Mouse (Mus musculus) liver, adult (tissue): ENCODE measurements around the gene Ing3.
A peak's percentile ranks its signal among the peaks of the same experiment; 100 is the strongest.

ENCODE experiments used
- GATA4 ChIP-seq: IDR thresholded peaks from 2 replicates; pipeline ENCODE4 v1.6.1; 2014; ENCODE audit warnings: mild to moderate bottlenecking, low read length; ENCODE audit not compliant: insufficient replicate concordance

Ing3 gene

GRCm38 (mm10) chr6:21949226-21949731, at the start of gene Ing3:
Gene Ing3 (plus strand): TSS chr6:21949571.
- TF ChIP-seq GATA4 = no peak

GRCm38 (mm10) chr6:21909720-21910119, 39.7 kb upstream of the Ing3 start:
- TF ChIP-seq GATA4 = no peak

GRCm38 (mm10) chr6:21910804-21911203, 38.6 kb upstream of the Ing3 start:
- no peak for TF ChIP-seq GATA4

GRCm38 (mm10) chr6:21916591-21916990, 32.8 kb upstream of the Ing3 start:
- TF ChIP-seq GATA4 = no peak

GRCm38 (mm10) chr6:21924150-21924549, 25.2 kb upstream of the Ing3 start:
- no peak for TF ChIP-seq GATA4

- TF ChIP-seq GATA4 = no peak
These were observed 11.3 kb upstream of the Ing3 start for GRCm38 (mm10) chr6:21937981-21938635.

- peak; percentile 32; the same call in 1 of the 2 replicates for TF ChIP-seq GATA4
These were observed 539 bp downstream of the Ing3 start for GRCm38 (mm10) chr6:21949771-21950448.

- no peak for TF ChIP-seq GATA4
These were observed 1.3 kb downstream of the Ing3 start for GRCm38 (mm10) chr6:21950676-21951075.

- no peak for TF ChIP-seq GATA4
These were observed 6.1 kb downstream of the Ing3 start for GRCm38 (mm10) chr6:21955468-21955867.

- TF ChIP-seq GATA4 = no peak
These were observed 9.6 kb downstream of the Ing3 start for GRCm38 (mm10) chr6:21958922-21959321.

- no peak for TF ChIP-seq GATA4
These were observed 10.5 kb downstream of the Ing3 start for GRCm38 (mm10) chr6:21959909-21960308.

- TF ChIP-seq GATA4 = no peak
These were observed 28.2 kb downstream of the Ing3 start for GRCm38 (mm10) chr6:21977532-21977931.

- peak; percentile 93; the same call in 1 of the 2 replicates for TF ChIP-seq GATA4
These were observed 31.7 kb downstream of the Ing3 start for GRCm38 (mm10) chr6:21981114-21981513.

- TF ChIP-seq GATA4 = peak; percentile 59; the same call in 1 of the 2 replicates
These were observed 35.8 kb downstream of the Ing3 start for GRCm38 (mm10) chr6:21984990-21985731.

- no peak for TF ChIP-seq GATA4
These were observed 36.6 kb downstream of the Ing3 start, which contains the start of gene Cped1 for GRCm38 (mm10) chr6:21985732-21986540. Gene Cped1 (plus strand): TSS chr6:21985916.
